Mouse (Mus musculus): ENCODE results near the gene Itpr2. TPM values are rescaled to one million over a fixed set of nuclear protein-coding genes. Genes with fewer than 3 reads are reported as not detected.

The Itpr2 gene
- polyA plus RNA-seq, 1 experiment, result 10.5 TPM

GRCm38 (mm10) chr6:146152843-146153242, 349.2 kb downstream of the Itpr2 start:
- H3K4me3 ChIP-seq (ENCODE audit: low read depth, low read length), result no peak overlapping the region
- WGBS, result 80% methylated on average over 5 of the region's 5 CpGs
- TF ChIP-seq CTCF (IDR thresholded peaks at IDR 0.05; ENCODE audit: extremely low read depth, insufficient read length, insufficient replicate concordance, low read depth, low read length) (no peak), POLR2A (IDR thresholded peaks at IDR 0.05; ENCODE audit: low read depth, low read length) (no peak)
- no peaks in the 10 kb centered on the region; the same call in 1 of the 2 replicates for H3K36me3 ChIP-seq (ENCODE audit: control insufficient read depth, insufficient read depth, low read length)
- H3K27ac ChIP-seq (ENCODE audit: insufficient read depth, low read depth, low read length), result no peak overlapping the region
- H3K4me1 ChIP-seq (ENCODE audit: control insufficient read depth, insufficient read depth, insufficient read length, low read length), result peaks cover 3% of the 10 kb centered on the region; the same call in 1 of the 2 replicates
- no peaks in the 10 kb centered on the region for H3K27me3 ChIP-seq (ENCODE audit: control insufficient read depth, insufficient read depth, low read length)

- H3K4me1 ChIP-seq (ENCODE audit: control insufficient read depth, insufficient read depth, insufficient read length, low read length), result no peaks in the 10 kb centered on the region
- 87% methylated on average over 4 of the region's 4 CpGs for WGBS
- H3K27ac ChIP-seq (ENCODE audit: insufficient read depth, low read depth, low read length), result no peak overlapping the region
- TF ChIP-seq POLR2A (IDR thresholded peaks at IDR 0.05; ENCODE audit: low read depth, low read length) (no peak), CTCF (IDR thresholded peaks at IDR 0.05; ENCODE audit: extremely low read depth, insufficient read length, insufficient replicate concordance, low read depth, low read length) (no peak)
- H3K36me3 ChIP-seq (ENCODE audit: control insufficient read depth, insufficient read depth, low read length), result no peaks in the 10 kb centered on the region
- no peak overlapping the region for H3K4me3 ChIP-seq (ENCODE audit: low read depth, low read length)
- H3K27me3 ChIP-seq (ENCODE audit: control insufficient read depth, insufficient read depth, low read length), result no peaks in the 10 kb centered on the region
Observed at GRCm38 (mm10) chr6:146140966-146141585, 360.9 kb downstream of the Itpr2 start.

GRCm38 (mm10) chr6:146140171-146140570, 361.9 kb downstream of the Itpr2 start:
- Histone ChIP-seq H3K4me1 (ENCODE audit: control insufficient read depth, insufficient read depth, insufficient read length, low read length) (no peaks in the 10 kb centered on the region), H3K27ac (ENCODE audit: insufficient read depth, low read depth, low read length) (no peak overlapping the region), H3K27me3 (ENCODE audit: control insufficient read depth, insufficient read depth, low read length) (no peaks in the 10 kb centered on the region), H3K36me3 (ENCODE audit: control insufficient read depth, insufficient read depth, low read length) (no peaks in the 10 kb centered on the region), H3K4me3 (ENCODE audit: low read depth, low read length) (no peak overlapping the region)
- WGBS, result 91% methylated on average over 6 of the region's 6 CpGs
- no peak for TF ChIP-seq POLR2A (IDR thresholded peaks at IDR 0.05; ENCODE audit: low read depth, low read length)
- no peak for TF ChIP-seq CTCF (IDR thresholded peaks at IDR 0.05; ENCODE audit: extremely low read depth, insufficient read length, insufficient replicate concordance, low read depth, low read length)

- no peak overlapping the region for H3K27ac ChIP-seq (ENCODE audit: insufficient read depth, low read depth, low read length)
- no peaks in the 10 kb centered on the region for H3K27me3 ChIP-seq (ENCODE audit: control insufficient read depth, insufficient read depth, low read length)
- no peaks in the 10 kb centered on the region for H3K36me3 ChIP-seq (ENCODE audit: control insufficient read depth, insufficient read depth, low read length)
- TF ChIP-seq POLR2A (IDR thresholded peaks at IDR 0.05; ENCODE audit: low read depth, low read length) (no peak), CTCF (IDR thresholded peaks at IDR 0.05; ENCODE audit: extremely low read depth, insufficient read length, insufficient replicate concordance, low read depth, low read length) (no peak)
- H3K4me3 ChIP-seq (ENCODE audit: low read depth, low read length), result no peak overlapping the region
- WGBS, result 77% methylated on average over 4 of the region's 4 CpGs
- H3K4me1 ChIP-seq (ENCODE audit: control insufficient read depth, insufficient read depth, insufficient read length, low read length), result no peaks in the 10 kb centered on the region
Observed at GRCm38 (mm10) chr6:146136646-146137045, 365.4 kb downstream of the Itpr2 start.

- TF ChIP-seq CTCF (IDR thresholded peaks at IDR 0.05; ENCODE audit: extremely low read depth, insufficient read length, insufficient replicate concordance, low read depth, low read length), result no peak
- no peak for TF ChIP-seq POLR2A (IDR thresholded peaks at IDR 0.05; ENCODE audit: low read depth, low read length)
- no peak overlapping the region for H3K4me3 ChIP-seq (ENCODE audit: low read depth, low read length)
- no peak overlapping the region for H3K27ac ChIP-seq (ENCODE audit: insufficient read depth, low read depth, low read length)
- H3K36me3 ChIP-seq (ENCODE audit: control insufficient read depth, insufficient read depth, low read length), result no peaks in the 10 kb centered on the region
- no peaks in the 10 kb centered on the region for H3K4me1 ChIP-seq (ENCODE audit: control insufficient read depth, insufficient read depth, insufficient read length, low read length)
- WGBS, result 73% methylated on average over 7 of the region's 7 CpGs
- H3K27me3 ChIP-seq (ENCODE audit: control insufficient read depth, insufficient read depth, low read length), result no peaks in the 10 kb centered on the region
Observed at GRCm38 (mm10) chr6:146136244-146136643, 365.8 kb downstream of the Itpr2 start.

- Histone ChIP-seq H3K4me1 (ENCODE audit: control insufficient read depth, insufficient read depth, insufficient read length, low read length) (no peaks in the 10 kb centered on the region), H3K27me3 (ENCODE audit: control insufficient read depth, insufficient read depth, low read length) (no peaks in the 10 kb centered on the region), H3K4me3 (ENCODE audit: low read depth, low read length) (no peak overlapping the region), H3K36me3 (ENCODE audit: control insufficient read depth, insufficient read depth, low read length) (no peaks in the 10 kb centered on the region), H3K27ac (ENCODE audit: insufficient read depth, low read depth, low read length) (no peak overlapping the region)
- WGBS, result 78% methylated on average over 8 of the region's 8 CpGs
- TF ChIP-seq CTCF (IDR thresholded peaks at IDR 0.05; ENCODE audit: extremely low read depth, insufficient read length, insufficient replicate concordance, low read depth, low read length) (no peak), POLR2A (IDR thresholded peaks at IDR 0.05; ENCODE audit: low read depth, low read length) (no peak)
Observed at GRCm38 (mm10) chr6:146135291-146135690, 366.7 kb downstream of the Itpr2 start.

- Histone ChIP-seq H3K4me1 (ENCODE audit: control insufficient read depth, insufficient read depth, insufficient read length, low read length) (no peaks in the 10 kb centered on the region), H3K4me3 (ENCODE audit: low read depth, low read length) (no peak overlapping the region), H3K27me3 (ENCODE audit: control insufficient read depth, insufficient read depth, low read length) (no peaks in the 10 kb centered on the region), H3K36me3 (ENCODE audit: control insufficient read depth, insufficient read depth, low read length) (no peaks in the 10 kb centered on the region), H3K27ac (ENCODE audit: insufficient read depth, low read depth, low read length) (no peak overlapping the region)
- 74% methylated on average over 8 of the region's 8 CpGs for WGBS
- TF ChIP-seq POLR2A (IDR thresholded peaks at IDR 0.05; ENCODE audit: low read depth, low read length) (no peak), CTCF (IDR thresholded peaks at IDR 0.05; ENCODE audit: extremely low read depth, insufficient read length, insufficient replicate concordance, low read depth, low read length) (no peak)
Observed at GRCm38 (mm10) chr6:146133921-146134320, 368.1 kb downstream of the Itpr2 start.
